Mouse (Mus musculus) hindbrain, embryonic 16.5 days (tissue): ENCODE data around the gene Tmem219. TPM values are rescaled to one million over a fixed set of nuclear protein-coding genes. Genes with fewer than 3 reads are reported as not detected.
A peak's percentile ranks its signal among the peaks of the same experiment; 100 is the strongest.

Experiments
- ATAC-seq: fragments of 200-750 bp; cut with Nextera tagmentation; 2 replicates; pipeline ENCODE4 v1.8.0; 2017; ENCODE audit warnings: moderate TSS enrichment, moderate library complexity
- H3K27ac ChIP-seq: fragments of 300-500 bp; sonication (generic); 2 replicates; pipeline ENCODE4 v1.5.1; 2014; ENCODE audit warnings: low read depth, mild to moderate bottlenecking, control low read depth, low read length, moderate library complexity
- H3K27me3 ChIP-seq: fragments of 300-500 bp; sonication (generic); replicated peaks from 2 replicates; pipeline ENCODE4 v1.6.1; 2014; ENCODE audit warnings: low read length; ENCODE audit not compliant: control insufficient read depth, insufficient read depth
- H3K36me3 ChIP-seq: fragments of 300-500 bp; sonication (generic); 2 replicates; pipeline ENCODE4 v1.6.1; 2014; ENCODE audit warnings: mild to moderate bottlenecking, low read length, moderate library complexity, mixed read lengths; ENCODE audit not compliant: control insufficient read depth, insufficient read depth
- H3K4me1 ChIP-seq: fragments of 300-500 bp; sonication (generic); 2 replicates; pipeline ENCODE4 v1.6.1; 2014; ENCODE audit warnings: low read depth, low read length; ENCODE audit not compliant: control insufficient read depth, insufficient read depth
- H3K4me2 ChIP-seq: fragments of 300-500 bp; sonication (generic); 2 replicates; pipeline ENCODE4 v1.6.1; 2014; ENCODE audit warnings: mild to moderate bottlenecking, low read length, control low read depth, moderate library complexity
- H3K4me3 ChIP-seq: fragments of 300-500 bp; sonication (generic); 2 replicates; pipeline ENCODE4 v1.5.1; 2014; ENCODE audit warnings: mild to moderate bottlenecking, low read length, control low read depth, moderate library complexity
- H3K9ac ChIP-seq: fragments of 300-500 bp; sonication (generic); 2 replicates; pipeline ENCODE4 v1.6.1; 2014; ENCODE audit warnings: low read depth, mild to moderate bottlenecking, control low read depth, low read length, moderate library complexity
- H3K9me3 ChIP-seq: fragments of 300-500 bp; sonication (generic); 2 replicates; pipeline ENCODE4 v1.6.1; 2014; ENCODE audit warnings: mild to moderate bottlenecking, low read length, moderate library complexity; ENCODE audit not compliant: control insufficient read depth
- WGBS: fragments of 180-500 bp; shearing (Covaris S2); extraction: QIAGEN DNeasy Blood & Tissue Kit; methylation state at CpG from one replicate; pipeline ENCODE4 v1.1.7; 2014; 5-methylcytosine and 5-hydroxymethylcytosine counted together
- polyA plus RNA-seq: library from polyadenylated mRNA; unstranded; fragments of >200 nt; fragmentation: Nextera tagmentation; extraction: Ambion mirVana; gene quantifications from 2 replicates; pipeline ENCODE4 v1.2.1, GENCODE M21; 2015

The Tmem219 gene
- polyA plus RNA-seq, 1 experiment from 2014 or later: 35.9 TPM

DNA sequence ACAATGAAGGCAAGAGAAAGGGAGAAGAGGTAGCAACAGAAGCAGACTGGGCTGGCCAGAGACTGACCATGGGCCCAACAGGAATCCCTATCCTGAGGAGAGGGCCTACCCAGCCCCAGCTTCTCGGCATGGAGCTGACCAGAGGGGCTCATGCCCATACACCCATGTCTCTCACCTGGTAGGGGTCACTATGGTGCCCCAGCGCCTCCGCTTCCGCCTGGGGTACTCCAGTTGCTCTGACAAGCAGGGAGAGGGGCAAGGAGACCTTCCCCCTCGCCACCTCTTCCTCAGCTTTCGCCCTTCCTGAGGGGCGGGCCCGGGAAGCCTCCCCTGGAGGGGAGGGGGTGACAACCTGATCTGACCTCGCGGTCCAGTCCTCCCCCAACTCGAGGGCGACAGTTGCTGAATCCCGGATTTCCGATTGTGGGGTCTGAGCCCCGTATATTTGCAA is 39.0 kb downstream of the Tmem219 start:
- Histone ChIP-seq H3K27me3 (no peaks in the 10 kb centered on the region), H3K4me1 (peaks cover 28% of the 10 kb centered on the region), H3K27ac (peak overlapping the region; percentile 95), H3K9ac (peak overlapping the region; percentile 95), H3K36me3 (peaks cover 15% of the 10 kb centered on the region; the same call in 1 of the 2 replicates), H3K4me2 (peak overlapping the region; percentile 84), H3K4me3 (peak overlapping the region; percentile 85), H3K9me3 (no peaks in the 10 kb centered on the region)
- WGBS: 0% methylated on average over 15 of the region's 15 CpGs
- ATAC-seq: no peak

DNA sequence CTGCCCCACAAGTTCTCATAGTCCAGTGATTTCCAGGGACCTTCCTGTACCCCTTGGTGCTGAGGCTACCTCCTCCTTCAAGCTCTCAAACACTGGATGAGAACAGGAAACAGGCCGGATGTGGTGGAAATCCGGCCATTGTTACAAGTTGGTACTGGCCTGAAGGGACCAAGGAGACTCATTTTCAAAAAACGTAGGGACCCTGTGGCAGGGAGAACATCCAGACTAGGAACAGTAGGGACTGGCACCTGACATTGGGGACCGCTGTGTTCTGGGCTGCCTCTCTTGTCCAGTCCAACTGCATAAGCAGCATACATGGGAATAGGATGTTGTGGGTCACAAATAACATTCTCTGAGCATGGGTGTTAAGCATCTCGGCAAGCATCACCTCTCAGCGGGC is 41.7 kb downstream of the Tmem219 start:
- H3K4me2 ChIP-seq: peak overlapping the region; percentile 84
- H3K27me3 ChIP-seq: no peaks in the 10 kb centered on the region
- H3K9ac ChIP-seq: no peak overlapping the region
- WGBS: 82% methylated on average over 6 of the region's 6 CpGs
- H3K27ac ChIP-seq: peak overlapping the region; percentile 2; the same call in 1 of the 2 replicates
- H3K9me3 ChIP-seq: no peaks in the 10 kb centered on the region
- H3K36me3 ChIP-seq: peaks cover 30% of the 10 kb centered on the region
- H3K4me1 ChIP-seq: peaks cover 28% of the 10 kb centered on the region
- H3K4me3 ChIP-seq: no peak overlapping the region
- ATAC-seq: no peak

DNA sequence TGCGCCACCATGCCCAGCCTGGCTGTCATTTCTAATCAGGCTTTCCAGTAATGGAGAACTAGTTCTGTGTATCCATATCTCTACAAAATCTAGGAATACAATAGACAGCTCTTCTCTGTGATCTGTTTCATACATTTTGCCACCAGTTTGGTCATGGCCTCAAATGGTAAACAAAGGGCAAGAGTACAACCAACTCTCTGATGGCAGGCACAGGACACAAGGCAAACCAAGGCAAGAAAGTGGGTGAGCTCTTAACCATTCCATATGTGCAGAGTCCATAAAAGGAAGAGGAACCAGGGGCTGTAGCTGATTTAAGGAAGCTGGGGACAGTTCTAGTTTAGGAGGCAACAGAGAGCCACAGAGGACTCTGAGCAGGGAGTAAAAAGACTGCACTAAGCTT is 45.5 kb downstream of the Tmem219 start:
- Histone ChIP-seq H3K27me3 (no peaks in the 10 kb centered on the region), H3K9ac (no peak overlapping the region), H3K9me3 (no peaks in the 10 kb centered on the region), H3K4me3 (no peak overlapping the region), H3K27ac (no peak overlapping the region), H3K4me1 (peaks cover 17% of the 10 kb centered on the region), H3K4me2 (no peak overlapping the region), H3K36me3 (peaks cover 64% of the 10 kb centered on the region)
- ATAC-seq: no peak
- WGBS: 97% methylated on average over 1 of the region's 1 CpGs

DNA sequence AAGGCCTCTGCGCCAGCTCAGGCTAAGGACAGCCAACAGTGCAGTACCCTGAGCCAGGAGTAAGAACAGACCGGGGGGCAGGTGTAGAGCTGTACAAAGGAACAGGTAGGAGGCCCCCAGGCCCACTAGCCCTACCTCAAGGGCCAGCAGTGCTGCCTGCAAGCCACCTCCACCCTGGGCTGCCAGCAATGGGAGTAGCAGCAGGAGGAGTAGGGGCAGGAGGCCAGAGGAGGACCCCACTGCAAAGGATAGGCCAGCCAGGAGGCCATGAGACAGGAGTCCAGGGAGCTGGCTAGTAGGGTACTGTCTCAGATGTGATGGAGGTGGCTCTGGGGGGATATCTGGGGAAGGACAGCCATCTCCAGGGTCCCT is 52.2 kb downstream of the Tmem219 start:
- Histone ChIP-seq H3K27ac (no peak overlapping the region), H3K4me1 (no peaks in the 10 kb centered on the region), H3K4me3 (no peak overlapping the region), H3K9ac (no peak overlapping the region; the same call in 1 of the 2 replicates), H3K4me2 (no peak overlapping the region), H3K27me3 (no peaks in the 10 kb centered on the region), H3K36me3 (peaks cover 75% of the 10 kb centered on the region), H3K9me3 (no peaks in the 10 kb centered on the region)
- 93% methylated on average over 2 of the region's 2 CpGs for WGBS
- no peak for ATAC-seq

DNA sequence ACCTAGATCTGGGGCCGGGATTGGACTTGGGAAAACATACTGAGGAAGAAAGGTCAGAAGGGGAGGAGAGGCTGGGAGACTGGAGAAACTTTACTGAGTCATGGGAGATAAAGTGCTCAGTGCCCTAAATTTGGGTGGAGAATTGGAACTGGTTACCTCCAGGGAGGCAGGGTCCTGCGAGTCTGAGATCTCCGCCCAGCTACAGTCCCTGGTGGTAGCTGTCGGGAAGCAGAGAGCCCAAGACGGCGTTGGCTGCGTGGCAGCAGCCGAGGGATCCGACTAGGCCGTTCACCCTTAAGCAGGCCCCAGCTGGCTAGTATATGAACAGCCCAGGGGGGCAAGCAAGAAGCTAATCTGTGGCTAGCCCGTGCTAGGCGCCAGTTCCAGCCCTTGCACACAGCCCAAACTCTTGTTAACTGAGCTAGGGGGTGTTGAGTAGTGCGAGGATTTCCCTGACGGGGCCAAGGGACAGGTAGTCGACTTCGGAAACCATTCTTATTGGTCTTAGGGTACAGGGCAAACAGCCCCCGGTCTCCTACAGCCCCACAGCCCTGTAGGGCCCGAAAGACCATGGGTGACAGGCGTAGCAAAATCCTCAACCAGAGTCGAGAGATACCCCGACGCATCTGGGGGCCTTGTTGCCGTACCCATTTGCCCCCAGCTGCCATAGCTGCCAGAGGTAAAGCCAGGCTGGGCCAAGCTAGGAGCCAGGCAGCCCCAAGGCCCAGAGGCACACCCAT is 52.8 kb downstream of the Tmem219 start:
- Histone ChIP-seq H3K4me3 (no peak overlapping the region), H3K4me2 (no peak overlapping the region), H3K4me1 (no peaks in the 10 kb centered on the region), H3K9ac (no peak overlapping the region; the same call in 1 of the 2 replicates), H3K9me3 (no peaks in the 10 kb centered on the region), H3K36me3 (peaks cover 73% of the 10 kb centered on the region), H3K27me3 (no peaks in the 10 kb centered on the region), H3K27ac (no peak overlapping the region)
- no peak for ATAC-seq
- 91% methylated on average over 23 of the region's 23 CpGs for WGBS

DNA sequence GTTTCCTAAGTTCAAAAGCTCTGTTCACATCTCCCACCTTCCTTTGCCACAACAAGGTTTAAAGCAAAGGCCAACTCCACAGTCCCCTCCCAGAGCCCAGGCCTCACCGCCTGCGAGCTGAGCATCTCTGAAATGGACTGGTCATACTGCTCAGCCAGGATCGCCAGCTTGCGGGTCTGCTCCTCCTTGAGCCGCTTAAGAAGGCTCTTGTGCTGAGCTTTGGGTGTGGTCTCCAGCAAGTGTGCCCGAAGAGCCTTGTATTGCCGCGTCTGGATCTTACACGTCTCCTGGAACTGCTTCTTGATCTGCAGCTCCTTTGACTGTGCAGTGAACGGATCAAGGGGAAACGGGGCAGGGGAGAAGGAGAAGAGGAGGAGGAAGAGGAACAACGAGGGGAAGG is 54.7 kb downstream of the Tmem219 start:
- H3K36me3 ChIP-seq: peaks cover 62% of the 10 kb centered on the region
- 85% methylated on average over 12 of the region's 12 CpGs for WGBS
- no peak overlapping the region for H3K4me3 ChIP-seq
- H3K9ac ChIP-seq: no peak overlapping the region
- no peak overlapping the region for H3K4me2 ChIP-seq
- H3K9me3 ChIP-seq: no peaks in the 10 kb centered on the region
- H3K27ac ChIP-seq: no peak overlapping the region
- no peak for ATAC-seq
- H3K27me3 ChIP-seq: no peaks in the 10 kb centered on the region
- H3K4me1 ChIP-seq: peaks cover 10% of the 10 kb centered on the region

DNA sequence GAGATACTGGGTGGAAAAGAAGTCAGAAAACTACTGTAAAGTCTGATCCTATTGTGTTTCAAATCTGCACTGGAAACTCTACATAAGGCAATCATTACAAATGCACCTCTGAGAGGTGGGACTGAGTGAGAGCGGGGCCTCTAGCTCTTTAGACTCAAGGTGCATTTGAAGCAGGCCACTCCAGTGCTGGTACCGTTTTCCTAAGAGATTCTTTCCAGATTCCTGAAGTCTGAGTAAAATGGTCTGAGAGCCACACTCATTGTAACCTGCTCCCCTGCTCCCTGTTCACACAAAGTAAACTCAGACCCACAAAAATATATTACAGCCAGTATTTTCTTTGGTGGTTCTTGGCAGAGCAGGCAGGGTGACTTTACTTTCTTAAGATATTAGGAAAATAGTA is 55.2 kb downstream of the Tmem219 start:
- Histone ChIP-seq H3K4me3 (no peak overlapping the region), H3K27me3 (no peaks in the 10 kb centered on the region), H3K4me2 (no peak overlapping the region), H3K27ac (no peak overlapping the region), H3K4me1 (peaks cover 14% of the 10 kb centered on the region), H3K36me3 (peaks cover 57% of the 10 kb centered on the region), H3K9ac (no peak overlapping the region), H3K9me3 (no peaks in the 10 kb centered on the region)
- 90% methylated on average over 2 of the region's 2 CpGs for WGBS
- no peak for ATAC-seq

DNA sequence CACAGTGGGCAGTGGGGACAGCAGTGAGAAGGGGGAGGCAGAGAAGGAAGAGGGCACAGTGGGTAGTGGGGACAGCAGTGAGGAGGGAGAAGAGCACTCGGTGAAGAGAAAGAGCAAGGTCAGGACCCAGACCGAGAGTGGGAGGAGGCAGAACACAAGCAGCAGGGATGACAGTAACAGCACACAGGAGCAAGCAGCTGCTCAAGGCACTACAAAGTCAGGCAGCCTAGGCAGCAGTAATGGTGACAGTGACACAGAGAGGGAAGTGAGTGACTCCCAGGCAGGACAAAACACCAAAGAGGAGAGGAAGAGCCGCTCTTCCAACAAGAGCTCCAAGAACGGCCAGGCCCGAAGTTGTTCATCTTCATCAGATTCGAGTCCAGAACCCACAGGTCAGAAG is 58.9 kb downstream of the Tmem219 start:
- ATAC-seq: no peak
- Histone ChIP-seq H3K27ac (no peak overlapping the region), H3K9me3 (no peaks in the 10 kb centered on the region), H3K4me2 (peak overlapping the region; percentile 83), H3K9ac (peak overlapping the region; percentile 68), H3K36me3 (peaks cover 29% of the 10 kb centered on the region), H3K4me3 (peak overlapping the region; percentile 57; the same call in 1 of the 2 replicates), H3K27me3 (no peaks in the 10 kb centered on the region), H3K4me1 (peaks cover 22% of the 10 kb centered on the region)
- 62% methylated on average over 6 of the region's 6 CpGs for WGBS

DNA sequence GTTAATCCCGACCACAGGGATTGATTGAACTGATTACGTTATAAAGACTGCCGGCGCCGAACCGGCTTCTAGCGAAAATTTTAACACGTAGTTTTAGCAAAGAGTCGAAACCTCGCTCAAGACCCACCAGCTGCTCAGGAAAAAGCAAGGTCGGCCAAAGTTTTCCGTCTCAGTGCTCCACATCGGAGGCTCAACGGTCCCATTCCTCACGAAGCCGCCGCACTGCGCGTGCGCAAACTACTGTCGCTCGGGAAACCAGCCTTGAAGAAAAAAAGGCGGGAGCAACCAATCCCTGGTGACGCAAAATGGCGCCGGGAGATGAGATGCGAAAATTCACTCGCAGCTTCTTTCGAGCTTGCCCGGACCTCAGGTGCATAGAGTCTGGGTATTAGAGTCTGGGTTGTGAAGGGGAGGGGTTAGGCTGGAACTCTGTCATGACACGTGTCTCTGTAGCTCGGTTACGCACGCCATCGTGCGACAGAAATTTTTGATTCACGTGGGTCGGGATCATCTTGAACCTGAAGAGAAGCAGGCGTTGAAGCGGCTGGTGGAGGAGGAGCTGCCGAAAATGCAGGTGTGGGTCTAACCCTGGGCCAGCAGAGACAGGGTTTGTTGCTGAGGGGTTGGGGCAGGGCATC is 60.5 kb downstream of the Tmem219 start, which contains the start of gene Ino80e:
Gene Ino80e (minus strand): TSS at position 231 of the 638 bp plus-strand sequence.
- peak within 1 kb of the TSS; percentile 57 for H3K4me3 ChIP-seq
- WGBS: 0% methylated on average over 41 of the region's 41 CpGs
- peak within 1 kb of the TSS; percentile 81 for H3K27ac ChIP-seq
- H3K9me3 ChIP-seq: no peaks in the 10 kb centered on the region
- H3K4me1 ChIP-seq: peaks cover 22% of the 10 kb centered on the region
- peak within 1 kb of the TSS; percentile 68 for H3K9ac ChIP-seq
- H3K36me3 ChIP-seq: peaks cover 23% of the 10 kb centered on the region
- no peaks in the 10 kb centered on the region for H3K27me3 ChIP-seq
- H3K4me2 ChIP-seq: peak within 1 kb of the TSS; percentile 83
- ATAC-seq: peak; percentile 74
